8 mouse cellular contexts compared by ENCODE assay signal in genomic region chr2:119327102-119327480, GRCm38 (mm10). TPM values are rescaled to one million over a fixed set of nuclear protein-coding genes. Genes with fewer than 3 reads are reported as not detected.
A peak's percentile ranks its signal among the peaks of the same experiment; 100 is the strongest.
DNase-seq lines count a peak whose midpoint lies in the region; ATAC-seq lines count a peak whose summit lies in the region.

No protein-coding gene starts in this region.

- ATAC-seq in embryonic facial prominence, embryonic 14.5 days (ENCODE audit: low read depth), result no peak
- ATAC-seq in midbrain, embryonic 12.5 days (ENCODE audit: low FRiP score, low read depth), result no peak

- intact Hi-C loops in heart, postnatal 25 days (cut with DNase I), result loop anchor here (1.0 kb wide), 1 partner anchor 27 kb away; no protein-coding TSS in a partner anchor

- DNase-seq in 416B (ENCODE audit: low read depth) (peak; percentile 61), ZHBTc4 (ENCODE audit: low read depth, low spot score) (peak; percentile 71)
- peak; percentile 53 for DNase-seq in embryonic facial prominence, embryonic 14.5 days (ENCODE audit: low spot score)
- DNase-seq in heart, postnatal 25 days (ENCODE audit: low spot score), result peak; percentile 74
- DNase-seq in kidney, postnatal 4 days, result peak; percentile 78 to 85
- DNase-seq in thymus, postnatal 0 days (ENCODE audit: low spot score), result peak; percentile 51
- DNase-seq in layer of hippocampus, adult 9-11 months, result no peak

- H3K9ac ChIP-seq in embryonic facial prominence, embryonic 14.5 days (ENCODE audit: low read depth, low read length), result peak overlapping the region; percentile 56; the same call in 1 of the 2 replicates
- peak overlapping the region; percentile 25 for H3K9ac ChIP-seq in midbrain, embryonic 12.5 days (replicated peaks)

- peaks cover 93% of the 10 kb centered on the region for H3K27me3 ChIP-seq in embryonic facial prominence, embryonic 14.5 days (replicated peaks; ENCODE audit: control insufficient read depth, insufficient read depth, low read length)
- peaks cover 100% of the 10 kb centered on the region for H3K27me3 ChIP-seq in midbrain, embryonic 12.5 days

- H3K36me3 ChIP-seq in embryonic facial prominence, embryonic 14.5 days (ENCODE audit: control insufficient read depth, insufficient read depth, low read length), result no peaks in the 10 kb centered on the region
- no peaks in the 10 kb centered on the region for H3K36me3 ChIP-seq in midbrain, embryonic 12.5 days

- H3K27ac ChIP-seq in embryonic facial prominence, embryonic 14.5 days (replicated peaks; ENCODE audit: low read depth, low read length), result no peak overlapping the region
- H3K27ac ChIP-seq in midbrain, embryonic 12.5 days (replicated peaks), result no peak overlapping the region

- peak overlapping the region; percentile 47 for H3K4me3 ChIP-seq in embryonic facial prominence, embryonic 14.5 days (ENCODE audit: low read depth, low read length)
- H3K4me3 ChIP-seq in midbrain, embryonic 12.5 days, result peak overlapping the region; percentile 42

- H3K4me1 ChIP-seq in embryonic facial prominence, embryonic 14.5 days (ENCODE audit: control insufficient read depth, insufficient read depth, low read length), result peaks cover 39% of the 10 kb centered on the region
- H3K4me1 ChIP-seq in midbrain, embryonic 12.5 days, result peaks cover 52% of the 10 kb centered on the region

- no peaks in the 10 kb centered on the region for H3K9me3 ChIP-seq in embryonic facial prominence, embryonic 14.5 days (ENCODE audit: control insufficient read depth, low read length)
- H3K9me3 ChIP-seq in midbrain, embryonic 12.5 days, result no peaks in the 10 kb centered on the region

- under 1% methylated on average over 28 of the region's 30 CpGs for WGBS in embryonic facial prominence, embryonic 14.5 days
- under 1% methylated on average over 30 of the region's 30 CpGs for WGBS in midbrain, embryonic 12.5 days

- H3K4me2 ChIP-seq in embryonic facial prominence, embryonic 14.5 days (ENCODE audit: low read depth, low read length), result peak overlapping the region; percentile 81
- H3K4me2 ChIP-seq in midbrain, embryonic 12.5 days (replicated peaks), result peak overlapping the region; percentile 64

RNA-seq across cellular contexts. Expression of gene Dll4, which starts 1.5 kb away (rescaled TPM):
- 5.0 and 6.8 TPM in 2 replicates for polyA plus RNA-seq in embryonic facial prominence, embryonic 14.5 days (2014; fragmentation: Nextera tagmentation; extraction: Ambion mirVana)
- 10 to 100 TPM; 16.7 to 22.5 TPM for total RNA-seq in heart, postnatal 25 days (2021)
- 4.4 and 5.0 TPM in 2 replicates for polyA plus RNA-seq in midbrain, embryonic 12.5 days (2016; fragmentation: Nextera tagmentation; extraction: Ambion mirVana)
- polyA plus RNA-seq in thymus, postnatal 0 days (2015; fragmentation: Nextera tagmentation; extraction: Ambion mirVana), result 15.1 and 15.9 TPM in 2 replicates

RNA-seq across cellular contexts. Expression of gene Chac1, which starts 23.9 kb away (rescaled TPM):
- polyA plus RNA-seq in embryonic facial prominence, embryonic 14.5 days (2014; fragmentation: Nextera tagmentation; extraction: Ambion mirVana), result 1.4 and 1.7 TPM in 2 replicates
- 1 to 10 TPM; 7.2 to 9.3 TPM for total RNA-seq in heart, postnatal 25 days (2021)
- 0.88 and 1.1 TPM in 2 replicates for polyA plus RNA-seq in midbrain, embryonic 12.5 days (2016; fragmentation: Nextera tagmentation; extraction: Ambion mirVana)
- polyA plus RNA-seq in thymus, postnatal 0 days (2015; fragmentation: Nextera tagmentation; extraction: Ambion mirVana), result 0.13 and 0.30 TPM in 2 replicates

RNA-seq across cellular contexts. Expression of gene Vps18, which starts 38.6 kb away (rescaled TPM):
- polyA plus RNA-seq in embryonic facial prominence, embryonic 14.5 days (2014; fragmentation: Nextera tagmentation; extraction: Ambion mirVana), result 12.5 and 15.5 TPM in 2 replicates
- 10 to 100 TPM; 11.9 to 13.0 TPM for total RNA-seq in heart, postnatal 25 days (2021)
- 25.9 and 26.9 TPM in 2 replicates for polyA plus RNA-seq in midbrain, embryonic 12.5 days (2016; fragmentation: Nextera tagmentation; extraction: Ambion mirVana)
- 12.3 and 12.4 TPM in 2 replicates for polyA plus RNA-seq in thymus, postnatal 0 days (2015; fragmentation: Nextera tagmentation; extraction: Ambion mirVana)

RNA-seq across cellular contexts. Expression of gene Rhov, which starts 56.0 kb away (rescaled TPM):
- 9.8 and 10.4 TPM in 2 replicates for polyA plus RNA-seq in embryonic facial prominence, embryonic 14.5 days (2014; fragmentation: Nextera tagmentation; extraction: Ambion mirVana)
- not detected for total RNA-seq in heart, postnatal 25 days (2021)
- polyA plus RNA-seq in midbrain, embryonic 12.5 days (2016; fragmentation: Nextera tagmentation; extraction: Ambion mirVana), result 3.9 and 4.7 TPM in 2 replicates
- 3.9 and 4.2 TPM in 2 replicates for polyA plus RNA-seq in thymus, postnatal 0 days (2015; fragmentation: Nextera tagmentation; extraction: Ambion mirVana)
